Mouse (Mus musculus) limb, embryonic 15.5 days (tissue): ENCODE results near the gene Mmp20. TPM values are rescaled to one million over a fixed set of nuclear protein-coding genes. Genes with fewer than 3 reads are reported as not detected.

ENCODE experiments used
- ATAC-seq: fragments of 200-750 bp; cut with Nextera tagmentation; 2 replicates; pipeline ENCODE4 v1.8.0; 2017; ENCODE audit warnings: low read depth, moderate TSS enrichment; ENCODE audit not compliant: insufficient number of reproducible peaks, low FRiP score, low TSS enrichment
- H3K27ac ChIP-seq: fragments of 300-500 bp; sonication (generic); 2 replicates; pipeline ENCODE4 v1.5.1; 2015; ENCODE audit warnings: moderate library complexity, mild to moderate bottlenecking, inconsistent platforms
- H3K27me3 ChIP-seq: fragments of 300-500 bp; sonication (generic); 2 replicates; pipeline ENCODE4 v1.6.1; 2015; ENCODE audit warnings: inconsistent platforms
- H3K36me3 ChIP-seq: fragments of 300-500 bp; sonication (generic); 2 replicates; pipeline ENCODE4 v1.6.1; 2015; ENCODE audit warnings: inconsistent platforms
- H3K4me1 ChIP-seq: fragments of 300-500 bp; sonication (generic); 2 replicates; pipeline ENCODE4 v1.6.1; 2015; ENCODE audit warnings: inconsistent platforms
- H3K4me2 ChIP-seq: fragments of 300-500 bp; sonication (generic); 2 replicates; pipeline ENCODE4 v1.6.1; 2015; ENCODE audit warnings: mild to moderate bottlenecking, inconsistent platforms
- H3K4me3 ChIP-seq: fragments of 300-500 bp; sonication (generic); 2 replicates; pipeline ENCODE4 v1.5.1; 2015; ENCODE audit warnings: mild to moderate bottlenecking, inconsistent platforms
- H3K9ac ChIP-seq: fragments of 300-500 bp; sonication (generic); 2 replicates; pipeline ENCODE4 v1.6.1; 2015; ENCODE audit warnings: inconsistent platforms
- H3K9me3 ChIP-seq: fragments of 300-500 bp; sonication (generic); 2 replicates; pipeline ENCODE4 v1.6.1; 2016; ENCODE audit warnings: inconsistent platforms
- WGBS: fragments of 180-500 bp; shearing (Covaris S2); methylation state at CpG from one replicate; pipeline ENCODE4 v1.1.7; 2015; 5-methylcytosine and 5-hydroxymethylcytosine counted together
- polyA plus RNA-seq: library from polyadenylated mRNA; unstranded; fragments of >200 nt; fragmentation: Nextera tagmentation; extraction: Ambion mirVana; gene quantifications from 2 replicates; pipeline ENCODE4 v1.2.1, GENCODE M21; 2015

Gene Mmp20
- polyA plus RNA-seq, result not detected in 2 replicates

DNA sequence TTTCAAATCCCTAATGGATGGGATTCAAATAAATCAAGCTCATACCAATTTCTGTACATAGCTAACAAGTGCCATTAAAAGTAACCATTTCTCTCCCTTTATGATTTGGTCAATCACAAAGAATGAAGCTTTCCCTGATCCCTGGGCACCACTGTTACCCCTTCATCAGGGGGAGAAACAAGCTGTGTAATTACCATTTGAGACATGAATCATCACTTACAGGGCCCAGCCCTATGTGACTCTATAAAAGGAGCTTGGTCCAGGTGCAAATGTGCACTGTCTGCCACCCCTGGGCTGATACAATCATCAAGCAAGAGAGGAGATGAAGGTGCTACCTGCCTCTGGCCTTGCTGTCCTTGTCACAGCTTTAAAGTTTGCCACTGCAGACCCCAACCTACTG lies at the start of gene Mmp20:
Gene Mmp20, plus strand, starts transcription at position 301 of the 400 bp plus-strand sequence.
- Histone ChIP-seq H3K9ac (no peak within 1 kb of the TSS), H3K4me1 (no peaks in the 10 kb centered on the region), H3K4me2 (no peak within 1 kb of the TSS), H3K9me3 (no peaks in the 10 kb centered on the region), H3K4me3 (no peak within 1 kb of the TSS), H3K36me3 (no peaks in the 10 kb centered on the region), H3K27ac (no peak within 1 kb of the TSS), H3K27me3 (no peaks in the 10 kb centered on the region)
- no peak for ATAC-seq

- no peaks in the 10 kb centered on the region for H3K9me3 ChIP-seq
- no peaks in the 10 kb centered on the region for H3K36me3 ChIP-seq
- no peak overlapping the region for H3K9ac ChIP-seq
- no peak overlapping the region for H3K4me3 ChIP-seq
- WGBS, result 70% methylated on average over 8 of the region's 8 CpGs
- no peak for ATAC-seq
- no peaks in the 10 kb centered on the region for H3K27me3 ChIP-seq
- no peaks in the 10 kb centered on the region for H3K4me1 ChIP-seq
- H3K27ac ChIP-seq, result no peak overlapping the region
- no peak overlapping the region for H3K4me2 ChIP-seq
Observed at GRCm38 (mm10) chr9:7590063-7590462, 38.0 kb upstream of the Mmp20 start.

DNA sequence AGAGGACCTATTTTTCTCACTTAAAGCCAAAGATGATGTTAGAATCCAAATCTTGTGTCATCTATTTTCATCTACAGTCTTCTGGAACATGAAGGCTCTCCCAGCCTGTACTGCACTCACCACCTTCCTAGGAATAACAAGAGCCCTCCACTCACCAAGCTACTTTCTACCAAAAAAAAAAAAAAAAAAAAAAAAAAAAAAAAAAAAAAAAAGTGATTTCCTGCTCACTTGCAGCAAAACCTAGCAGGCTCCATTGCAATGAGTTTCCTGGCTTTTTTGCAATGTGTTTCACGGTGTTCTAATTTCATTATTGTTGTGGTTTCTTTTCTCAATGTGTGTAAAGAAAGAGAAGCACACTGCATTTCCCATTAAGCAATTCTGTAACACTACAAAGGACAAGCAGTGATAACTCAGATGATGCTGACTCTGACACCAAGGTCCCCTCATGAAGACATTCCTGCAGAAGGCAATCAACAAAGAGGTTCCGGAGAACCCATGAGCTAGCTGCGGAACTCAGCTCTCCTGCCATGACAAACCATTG lies 34.7 kb upstream of the Mmp20 start:
- no peak overlapping the region for H3K4me2 ChIP-seq
- H3K9me3 ChIP-seq, result no peaks in the 10 kb centered on the region
- no peak overlapping the region for H3K27ac ChIP-seq
- no peaks in the 10 kb centered on the region for H3K36me3 ChIP-seq
- WGBS, result 89% methylated on average over 3 of the region's 3 CpGs
- no peaks in the 10 kb centered on the region for H3K4me1 ChIP-seq
- no peak for ATAC-seq
- H3K4me3 ChIP-seq, result no peak overlapping the region
- H3K9ac ChIP-seq, result no peak overlapping the region
- H3K27me3 ChIP-seq, result no peaks in the 10 kb centered on the region

DNA sequence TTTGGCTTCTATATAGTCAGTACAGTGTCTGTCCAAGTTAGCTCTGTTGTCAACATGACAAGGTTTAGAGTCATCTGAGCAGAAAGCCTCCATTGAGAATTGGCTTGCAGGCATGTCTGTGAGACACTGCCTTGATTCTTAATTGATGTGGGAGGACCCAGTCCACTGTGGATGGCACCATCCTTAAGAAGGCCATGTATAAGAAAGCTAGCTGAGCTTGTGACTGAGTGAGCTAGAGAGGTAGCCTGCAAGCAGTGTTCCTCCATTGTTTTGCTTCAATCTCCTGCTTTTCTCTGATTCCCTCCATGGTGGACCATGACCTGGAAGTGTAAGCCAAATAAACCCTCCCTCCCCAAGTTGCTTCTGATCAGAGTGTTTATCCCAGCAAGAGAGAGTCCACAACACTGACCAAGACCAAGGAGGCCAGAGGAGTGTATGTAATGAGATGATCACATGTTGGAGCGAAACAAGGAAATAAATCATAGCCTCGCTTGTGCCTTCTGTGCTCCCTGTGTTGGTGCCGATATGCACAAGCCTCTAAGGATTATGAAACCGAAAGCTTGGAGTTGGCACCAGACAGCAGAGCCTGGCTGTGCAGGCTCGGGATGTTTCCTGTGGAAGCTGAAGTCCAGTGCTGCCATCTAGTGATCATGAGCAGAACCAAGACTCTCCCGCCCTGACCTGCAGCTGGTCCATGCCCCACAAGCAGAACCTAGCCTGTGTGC lies 33.1 kb upstream of the Mmp20 start:
- H3K27ac ChIP-seq, result no peak overlapping the region

DNA sequence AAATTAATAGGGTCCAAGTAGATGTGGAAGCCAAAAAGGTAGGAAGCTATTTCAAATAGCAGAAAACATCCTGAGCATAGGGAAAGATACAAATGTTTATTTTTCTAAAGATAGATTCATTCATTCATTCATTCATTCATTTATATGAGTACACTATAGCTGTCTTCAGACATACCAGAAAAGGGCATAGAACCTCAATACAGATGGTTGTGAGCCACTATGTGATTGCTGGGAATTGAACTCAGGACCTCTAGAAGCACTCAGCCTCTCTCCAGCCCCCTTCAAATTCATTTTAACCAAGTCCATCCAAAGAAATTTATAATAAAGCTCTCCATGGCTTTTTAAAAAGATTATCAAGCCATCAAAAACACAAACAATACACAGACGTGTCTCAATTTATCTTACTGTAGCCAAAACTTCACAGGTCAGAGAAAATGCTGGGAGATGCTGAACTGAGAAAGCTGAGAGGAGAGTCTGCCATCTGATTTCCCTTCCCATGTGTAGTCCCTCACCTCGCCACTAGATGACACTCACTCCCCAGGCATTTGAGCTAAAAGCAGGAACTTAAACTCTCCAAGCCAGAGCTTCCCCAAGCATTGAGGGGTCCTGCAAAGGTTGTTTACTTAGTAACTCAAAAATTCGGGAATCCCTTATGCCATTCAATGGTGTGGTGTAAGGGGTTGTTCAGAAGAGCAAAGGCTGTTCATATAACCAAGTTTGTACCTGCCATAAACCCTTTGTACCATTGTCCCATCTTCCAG lies 24.9 kb upstream of the Mmp20 start:
- Histone ChIP-seq H3K4me2 (no peak overlapping the region), H3K9ac (no peak overlapping the region), H3K27ac (no peak overlapping the region), H3K9me3 (no peaks in the 10 kb centered on the region), H3K27me3 (no peaks in the 10 kb centered on the region), H3K36me3 (no peaks in the 10 kb centered on the region), H3K4me1 (no peaks in the 10 kb centered on the region), H3K4me3 (no peak overlapping the region)
- no peak for ATAC-seq
- 3% methylated on average over 3 of the region's 3 CpGs for WGBS

More for the DNA sequence above, 33.1 kb upstream of the Mmp20 start:
- no peaks in the 10 kb centered on the region for H3K4me1 ChIP-seq
- H3K9ac ChIP-seq, result peak overlapping the region; percentile 26; the same call in 1 of the 2 replicates
- peak; percentile 87 for ATAC-seq
- H3K4me3 ChIP-seq, result peak overlapping the region; percentile 39
- H3K4me2 ChIP-seq, result peak overlapping the region; percentile 46
- H3K27me3 ChIP-seq, result no peaks in the 10 kb centered on the region
- no peaks in the 10 kb centered on the region for H3K36me3 ChIP-seq
- WGBS, result 4% methylated on average over 6 of the region's 6 CpGs
- no peaks in the 10 kb centered on the region for H3K9me3 ChIP-seq

DNA sequence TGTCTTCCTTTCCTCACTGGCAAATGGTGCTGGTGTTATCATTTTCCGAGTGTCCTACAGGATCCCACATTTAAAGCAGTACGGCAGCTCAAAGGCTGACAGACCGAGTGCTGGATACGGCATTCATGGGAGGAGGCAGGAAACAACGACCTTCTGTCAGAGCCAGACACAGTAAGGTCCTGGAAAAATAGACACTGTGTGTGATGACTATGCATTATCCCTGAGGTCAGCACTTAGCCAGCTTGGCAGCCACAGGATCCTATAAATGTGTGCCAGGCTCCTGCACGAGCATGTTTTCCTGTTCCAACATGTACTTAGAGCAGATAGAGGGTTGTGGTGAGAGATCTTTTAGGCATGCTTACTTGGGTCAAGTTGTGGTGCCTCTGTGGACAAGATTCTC lies 24.0 kb upstream of the Mmp20 start:
- 60% methylated on average over 6 of the region's 6 CpGs for WGBS

DNA sequence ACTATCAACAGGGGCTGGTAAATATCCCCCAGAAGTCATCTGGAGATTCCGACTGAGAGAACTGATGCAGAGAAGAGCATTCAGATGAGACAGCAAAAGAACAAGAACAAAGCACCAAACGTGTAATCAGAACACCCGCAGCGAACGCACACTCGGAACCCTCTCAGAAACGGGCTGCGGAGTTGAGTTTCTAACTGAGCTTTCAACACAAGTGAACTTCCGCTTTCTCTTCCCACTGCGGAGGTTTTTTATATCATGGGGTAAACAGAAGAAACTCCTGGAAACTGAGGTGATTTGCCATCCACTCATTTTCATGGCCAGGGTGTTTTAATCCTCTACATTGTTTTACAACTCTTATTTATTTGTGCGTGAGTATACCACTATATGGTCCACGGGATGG lies 22.4 kb upstream of the Mmp20 start:
- no peaks in the 10 kb centered on the region for H3K4me1 ChIP-seq
- no peak for ATAC-seq
- H3K4me2 ChIP-seq, result no peak overlapping the region
- no peak overlapping the region for H3K27ac ChIP-seq
- H3K4me3 ChIP-seq, result no peak overlapping the region
- no peaks in the 10 kb centered on the region for H3K9me3 ChIP-seq
- no peaks in the 10 kb centered on the region for H3K27me3 ChIP-seq
- no peak overlapping the region for H3K9ac ChIP-seq
- 87% methylated on average over 12 of the region's 12 CpGs for WGBS
- H3K36me3 ChIP-seq, result no peaks in the 10 kb centered on the region

More for the DNA sequence above, 24.0 kb upstream of the Mmp20 start:
- Histone ChIP-seq H3K9me3 (no peaks in the 10 kb centered on the region), H3K27me3 (no peaks in the 10 kb centered on the region), H3K9ac (no peak overlapping the region), H3K4me1 (no peaks in the 10 kb centered on the region), H3K4me2 (no peak overlapping the region), H3K4me3 (no peak overlapping the region), H3K27ac (no peak overlapping the region), H3K36me3 (no peaks in the 10 kb centered on the region)
- ATAC-seq, result no peak

- Histone ChIP-seq H3K9ac (no peak overlapping the region), H3K4me3 (no peak overlapping the region), H3K36me3 (no peaks in the 10 kb centered on the region), H3K4me2 (no peak overlapping the region), H3K27me3 (no peaks in the 10 kb centered on the region), H3K27ac (no peak overlapping the region), H3K9me3 (no peaks in the 10 kb centered on the region), H3K4me1 (no peaks in the 10 kb centered on the region)
- WGBS, result 76% methylated on average over 3 of the region's 3 CpGs
- no peak for ATAC-seq
Observed at GRCm38 (mm10) chr9:7622582-7622981, 5.4 kb upstream of the Mmp20 start.

- H3K27ac ChIP-seq, result no peak overlapping the region
- H3K36me3 ChIP-seq, result no peaks in the 10 kb centered on the region
- ATAC-seq, result no peak
- H3K4me3 ChIP-seq, result no peak overlapping the region
- H3K4me1 ChIP-seq, result no peaks in the 10 kb centered on the region
- WGBS, result 33% methylated on average over 5 of the region's 5 CpGs
- H3K9me3 ChIP-seq, result no peaks in the 10 kb centered on the region
- H3K9ac ChIP-seq, result no peak overlapping the region
- H3K27me3 ChIP-seq, result no peaks in the 10 kb centered on the region
- H3K4me2 ChIP-seq, result no peak overlapping the region
Observed at GRCm38 (mm10) chr9:7633936-7634335, 5.9 kb downstream of the Mmp20 start.

- H3K9ac ChIP-seq, result no peak overlapping the region
- no peak for ATAC-seq
- no peaks in the 10 kb centered on the region for H3K36me3 ChIP-seq
- no peaks in the 10 kb centered on the region for H3K4me1 ChIP-seq
- H3K27ac ChIP-seq, result no peak overlapping the region
- H3K9me3 ChIP-seq, result no peaks in the 10 kb centered on the region
- no peaks in the 10 kb centered on the region for H3K27me3 ChIP-seq
- H3K4me2 ChIP-seq, result no peak overlapping the region
- 86% methylated on average over 3 of the region's 3 CpGs for WGBS
- no peak overlapping the region for H3K4me3 ChIP-seq
Observed at GRCm38 (mm10) chr9:7647901-7648300, 19.9 kb downstream of the Mmp20 start.

GRCm38 (mm10) chr9:7650397-7651180 lies 22.6 kb downstream of the Mmp20 start:
- Histone ChIP-seq H3K27ac (no peak overlapping the region), H3K9me3 (no peaks in the 10 kb centered on the region), H3K27me3 (no peaks in the 10 kb centered on the region), H3K4me1 (no peaks in the 10 kb centered on the region), H3K4me2 (no peak overlapping the region), H3K4me3 (no peak overlapping the region), H3K36me3 (no peaks in the 10 kb centered on the region), H3K9ac (no peak overlapping the region)
- 70% methylated on average over 5 of the region's 5 CpGs for WGBS
- ATAC-seq, result no peak
